Mouse (Mus musculus): ENCODE data around the gene Folr2. TPM values are rescaled to one million over a fixed set of nuclear protein-coding genes. Genes with fewer than 3 reads are reported as not detected.
A peak's percentile ranks its signal among the peaks of the same experiment; 100 is the strongest.

Gene Folr2
- total RNA-seq, 2 experiments from 2014 or later = 5.0 to 7.5 TPM

- no peak for DNase-seq
Measured at GRCm38 (mm10) chr7:101823758-101824630, 33.0 kb downstream of the Folr2 start.

- no peak for DNase-seq
Measured at GRCm38 (mm10) chr7:101822836-101823757, 33.9 kb downstream of the Folr2 start.

GRCm38 (mm10) chr7:101821571-101822501 is 35.2 kb downstream of the Folr2 start:
- peak; percentile 74 to 81 for DNase-seq

- no peak for DNase-seq
Measured at GRCm38 (mm10) chr7:101820295-101821030, 36.5 kb downstream of the Folr2 start.

- no peak for DNase-seq
Measured at GRCm38 (mm10) chr7:101817861-101818401, 39.1 kb downstream of the Folr2 start, which contains the start of gene Phox2a. Gene Phox2a, plus strand, starts transcription at chr7:101818313.

Small RNAs within 50 kb of the gene (microRNA-seq; reads per million reads assigned to microRNA genes)
- 0 reads per million in 2 experiments for gene Gm22655

Other genes starting within 250 kb of the Folr2 start
- gene Clpb, start 193.6 kb downstream of the Folr2 start, total RNA-seq (2021) = 10 to 100 TPM; 76.3 to 88.0 TPM
- gene Phox2a, start 38.9 kb downstream of the Folr2 start, total RNA-seq (2021) = under 1 TPM; 0.18 to 0.27 TPM
- 100 to 1,000 TPM; 184 to 200 TPM for gene Inppl1, start 19.0 kb downstream of the Folr2 start, total RNA-seq (2021)
- gene Anapc15, start 6.5 kb upstream of the Folr2 start, total RNA-seq (2021) = 10 to 100 TPM; 16.8 to 17.2 TPM
- gene Folr1, start 13.6 kb upstream of the Folr2 start, total RNA-seq (2021) = not detected
- 100 to 1,000 TPM; 117 TPM for gene Lamtor1, start 48.7 kb upstream of the Folr2 start, total RNA-seq (2021)
- gene Tomt, start 49.2 kb upstream of the Folr2 start, total RNA-seq (2021) = not detected
- 1 to 10 TPM; 4.1 to 5.7 TPM for gene Lrrc51, start 76.7 kb upstream of the Folr2 start, total RNA-seq (2021)
- gene Numa1, start 76.9 kb upstream of the Folr2 start, total RNA-seq (2021) = 10 to 100 TPM; 89.0 to 95.0 TPM
- gene Il18bp, start 161.5 kb upstream of the Folr2 start, total RNA-seq (2021) = 10 to 100 TPM in 1 of 2 experiments, 1 to 10 TPM in 1; 7.4 to 11.9 TPM
- gene Rnf121, start 208.3 kb upstream of the Folr2 start, total RNA-seq (2021) = 10 to 100 TPM; 24.5 TPM
- gene Xndc1, start 208.3 kb upstream of the Folr2 start, total RNA-seq (2021) = 1 to 10 TPM; 4.9 to 6.9 TPM
- gene Xntrpc, start 208.5 kb upstream of the Folr2 start, total RNA-seq (2021) = under 1 TPM; 0.44 to 0.74 TPM
- under 1 TPM; 0.15 to 0.90 TPM for gene Trpc2, start 225.9 kb upstream of the Folr2 start, total RNA-seq (2021)
- 100 to 1,000 TPM; 268 to 300 TPM for gene Art1, start 244.5 kb upstream of the Folr2 start, total RNA-seq (2021)

All from heart, adult 18-20 months (tissue).